Mouse (Mus musculus): ENCODE measurements at regions not wholly inside any gene's neighbourhood (a gene's known extent, or its start where the extent isn't known, plus 50 kb on each side); places are given as distances from the start of the nearest gene placed in this dataset.

DNA sequence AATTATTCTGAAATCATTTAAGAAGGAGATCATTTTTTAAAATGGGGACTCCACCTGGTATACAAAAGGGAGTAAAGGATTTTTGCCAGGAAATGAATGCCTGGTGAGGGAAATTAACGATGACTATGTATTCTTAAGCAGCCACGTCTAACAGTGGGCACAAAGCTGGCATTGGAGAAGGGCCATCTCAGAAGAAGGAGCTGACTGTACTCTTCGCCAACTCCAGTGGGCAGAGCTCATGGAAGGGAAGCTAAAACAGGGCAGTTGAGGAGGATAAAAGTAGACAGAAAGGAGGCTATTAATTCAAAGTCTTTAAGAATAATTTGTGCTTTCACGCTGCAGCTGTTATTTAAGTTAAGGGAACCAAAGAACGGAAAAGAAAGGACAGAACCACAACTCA lies 294.2 kb downstream of the H2al1n start:
- DNase-seq (ENCODE audit: low spot score), result peak; percentile 2

Measured in left cerebral cortex, adult 11 months (tissue).